Mouse (Mus musculus): ENCODE data around the gene Reln.

DNA sequence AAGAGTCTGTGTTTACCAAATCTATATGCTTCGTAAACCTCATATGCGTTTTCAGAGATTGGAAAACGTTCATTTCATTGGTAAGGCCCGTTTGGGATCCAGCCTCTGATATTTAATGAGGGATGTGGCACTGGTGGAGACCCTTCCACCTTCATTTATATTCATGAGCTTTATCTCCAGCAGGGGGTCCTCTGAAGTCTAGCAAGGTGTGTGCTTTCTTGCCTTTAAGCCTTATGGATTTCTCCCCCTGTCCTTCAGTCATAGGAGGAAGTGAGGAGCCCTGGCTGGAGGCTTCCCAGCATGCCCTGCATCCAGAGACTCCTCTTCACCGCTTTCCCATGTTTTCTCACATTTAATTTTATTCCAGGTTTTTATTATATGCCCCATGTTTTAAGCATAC lies 269.5 kb downstream of the Reln start:
- TF ChIP-seq CTCF (IDR thresholded peaks at IDR 0.05) (no peak), EP300 (IDR thresholded peaks at IDR 0.05) (no peak)
